Mouse (Mus musculus): ENCODE data around the gene Myt1. TPM values are rescaled to one million over a fixed set of nuclear protein-coding genes. Genes with fewer than 3 reads are reported as not detected.

The Myt1 gene
- polyA plus RNA-seq (2015; fragmentation: Nextera tagmentation; extraction: Ambion mirVana): 0.02 TPM in 1 of 2 replicates, not detected in the other

DNA sequence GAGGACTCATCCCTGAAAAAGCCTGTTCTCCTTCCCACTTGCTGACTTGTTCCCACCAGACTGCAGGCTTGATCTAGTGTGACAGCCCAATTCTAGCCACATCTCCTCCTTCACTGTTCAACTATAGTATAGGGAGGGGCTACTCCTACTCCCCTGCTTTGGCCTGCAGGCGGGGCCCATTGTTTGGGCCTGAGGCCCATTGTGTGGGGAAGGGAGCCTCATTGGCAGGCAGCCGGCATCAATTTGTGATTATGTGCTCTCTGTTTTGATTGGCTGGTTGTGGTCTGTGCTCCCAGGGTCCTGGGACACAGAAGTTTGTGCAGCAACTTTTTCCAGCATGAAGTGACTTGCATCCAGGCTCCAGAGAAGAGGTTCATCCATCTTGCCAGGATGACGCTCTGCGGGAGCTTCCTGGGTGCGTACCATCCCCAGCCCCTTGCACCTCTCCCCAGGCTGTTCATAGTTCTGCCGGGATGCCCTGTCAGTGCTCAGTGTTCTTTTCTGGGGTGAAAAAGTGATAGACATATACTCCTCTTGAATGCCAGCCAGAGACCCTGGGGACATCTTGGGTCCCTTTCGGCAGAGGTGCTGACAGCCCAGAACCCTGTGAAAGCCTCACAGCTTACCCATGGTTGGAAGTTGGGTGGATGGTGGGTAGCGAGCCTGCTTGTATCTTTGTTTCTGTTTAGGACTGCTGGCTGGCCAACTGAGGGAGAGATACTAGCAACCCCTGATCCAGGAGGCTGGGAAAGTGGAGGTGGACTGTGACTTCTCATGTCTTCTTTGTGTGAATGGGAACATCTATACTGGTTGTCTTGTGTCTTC, at the start of gene Myt1:
Gene Myt1 (plus strand): TSS at position 327 of the 825 bp plus-strand sequence.

GRCm38 (mm10) chr2:181714903-181715326, 48.2 kb upstream of the Myt1 start, which contains the start of gene Oprl1:
Gene Oprl1, plus strand, starts transcription at chr2:181715016.

DNA sequence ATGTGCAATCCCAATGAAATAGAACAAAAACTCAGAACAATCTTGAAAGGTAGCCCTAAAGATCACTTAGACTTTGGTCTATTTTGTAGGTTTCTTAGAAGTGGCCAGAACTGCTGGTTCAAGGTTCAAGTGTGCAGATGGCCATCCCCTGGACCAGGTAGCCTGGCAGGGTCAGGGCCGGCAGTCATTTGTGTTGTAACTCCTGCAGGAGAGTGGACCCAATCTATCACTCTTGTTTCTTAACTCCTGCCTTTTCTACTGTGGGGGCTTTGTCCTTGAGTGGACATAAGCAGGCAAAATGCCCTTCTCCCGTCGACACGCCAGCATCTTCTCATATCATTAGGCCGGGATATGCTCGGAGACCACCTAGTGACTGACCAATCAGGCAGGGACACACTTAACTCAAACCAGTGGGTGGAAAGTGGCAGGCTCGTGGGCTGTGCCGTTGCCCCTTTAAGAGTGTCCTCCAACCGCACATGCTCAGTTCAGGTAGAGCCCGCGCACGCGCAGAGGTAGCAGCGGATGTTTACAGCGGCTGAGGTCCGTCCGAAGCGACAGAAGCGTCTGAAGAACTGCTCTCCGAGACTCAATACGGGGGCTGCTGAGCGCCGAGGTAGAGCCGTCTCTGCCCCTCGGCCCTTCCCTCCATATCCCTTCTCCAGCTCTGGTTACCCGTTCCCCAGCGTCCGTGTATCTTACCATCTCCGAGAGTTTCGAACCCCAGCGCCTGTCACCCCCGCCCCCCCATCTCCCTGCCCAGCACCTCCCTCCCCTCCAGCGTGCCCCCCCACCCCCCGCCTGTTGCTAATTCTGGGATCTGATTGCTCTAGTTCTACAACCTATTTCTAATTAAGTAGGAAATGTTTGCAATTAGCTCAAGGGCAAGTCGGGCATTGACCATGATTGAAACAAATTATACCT, 74.5 kb downstream of the Myt1 start, which contains the start of gene Pcmtd2:
Gene Pcmtd2 (plus strand): TSS at position 483 of the 921 bp plus-strand sequence.

DNA sequence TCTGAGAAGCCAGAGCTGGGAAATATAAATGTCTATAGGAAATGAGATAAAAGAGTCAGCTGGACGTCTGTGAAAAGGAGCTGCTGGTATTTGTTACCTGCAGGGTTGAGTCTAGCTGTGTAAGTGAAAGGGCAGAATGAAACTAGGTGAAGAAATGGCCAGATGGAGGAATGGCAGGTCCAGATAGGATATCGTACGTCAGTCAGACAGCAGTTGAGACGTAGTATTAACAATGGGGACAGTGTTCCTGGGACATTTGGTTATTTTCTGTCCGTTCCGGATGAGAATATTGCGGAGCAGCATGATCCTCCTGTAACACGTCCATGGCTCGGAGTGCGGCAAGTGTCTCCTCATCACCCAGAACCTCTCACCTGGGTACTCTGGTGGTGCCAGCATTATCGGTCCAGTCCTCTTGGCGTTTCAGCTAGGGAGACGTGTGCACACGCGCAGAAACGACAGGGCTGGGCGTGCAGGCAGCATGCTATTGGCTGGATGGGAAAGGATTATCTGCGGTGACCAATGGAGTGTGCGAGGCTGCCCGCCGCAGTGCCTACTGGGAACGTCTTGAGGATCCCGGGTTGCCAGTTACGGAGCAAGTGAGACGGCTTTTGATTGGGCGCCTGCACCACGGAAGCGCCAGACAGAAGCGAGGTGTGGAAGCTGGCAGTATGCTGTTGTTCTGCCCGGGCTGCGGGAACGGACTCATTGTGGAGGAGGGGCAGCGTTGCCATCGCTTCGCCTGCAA, 100.8 kb downstream of the Myt1 start, which contains the start of gene Polr3k:
Gene Polr3k (plus strand): TSS at position 547 of the 745 bp plus-strand sequence.

Other genes with a start within 250 kb of the Myt1 start
- 52.2 and 55.0 TPM in 2 replicates for gene Dnajc5, start 242.8 kb upstream of the Myt1 start, polyA plus RNA-seq (2015; fragmentation: Nextera tagmentation; extraction: Ambion mirVana)
- gene Uckl1, start 178.4 kb upstream of the Myt1 start, polyA plus RNA-seq (2015; fragmentation: Nextera tagmentation; extraction: Ambion mirVana): 58.0 and 61.9 TPM in 2 replicates
- 29.1 and 32.2 TPM in 2 replicates for gene Prpf6, start 171.5 kb upstream of the Myt1 start, polyA plus RNA-seq (2015; fragmentation: Nextera tagmentation; extraction: Ambion mirVana)
- gene Zfp512b, start 170.5 kb upstream of the Myt1 start, polyA plus RNA-seq (2015; fragmentation: Nextera tagmentation; extraction: Ambion mirVana): 24.2 and 27.2 TPM in 2 replicates
- 8.9 and 10.9 TPM in 2 replicates for gene Samd10, start 164.1 kb upstream of the Myt1 start, polyA plus RNA-seq (2015; fragmentation: Nextera tagmentation; extraction: Ambion mirVana)
- not detected in 2 replicates for gene Gm29797, start 106.3 kb upstream of the Myt1 start, polyA plus RNA-seq (2015; fragmentation: Nextera tagmentation; extraction: Ambion mirVana)
- gene Sox18, start 91.7 kb upstream of the Myt1 start, polyA plus RNA-seq (2015; fragmentation: Nextera tagmentation; extraction: Ambion mirVana): 17.4 and 20.6 TPM in 2 replicates
- 11.9 and 13.4 TPM in 2 replicates for gene Tcea2, start 83.0 kb upstream of the Myt1 start, polyA plus RNA-seq (2015; fragmentation: Nextera tagmentation; extraction: Ambion mirVana)
- gene Rgs19, start 69.4 kb upstream of the Myt1 start, polyA plus RNA-seq (2015; fragmentation: Nextera tagmentation; extraction: Ambion mirVana): 33.1 and 41.7 TPM in 2 replicates
- not detected in 2 replicates for gene Lkaaear1, start 64.9 kb upstream of the Myt1 start, polyA plus RNA-seq (2015; fragmentation: Nextera tagmentation; extraction: Ambion mirVana)
- gene Oprl1, start 48.3 kb upstream of the Myt1 start, polyA plus RNA-seq (2015; fragmentation: Nextera tagmentation; extraction: Ambion mirVana): 0.06 and 0.26 TPM in 2 replicates
- 14.1 and 16.3 TPM in 2 replicates for gene Pcmtd2, start 74.5 kb downstream of the Myt1 start, polyA plus RNA-seq (2015; fragmentation: Nextera tagmentation; extraction: Ambion mirVana)
- gene Polr3k, start 101.0 kb downstream of the Myt1 start, polyA plus RNA-seq (2015; fragmentation: Nextera tagmentation; extraction: Ambion mirVana): 41.6 and 43.9 TPM in 2 replicates
- gene Gm14496, start 227.8 kb downstream of the Myt1 start, polyA plus RNA-seq (2015; fragmentation: Nextera tagmentation; extraction: Ambion mirVana): not detected in 2 replicates

Data from urinary bladder, postnatal 0 days (tissue).